Comparison of ENCODE assay signal across 8 mouse cellular contexts in genomic region chr16:67620826-67621505, GRCm38 (mm10). TPM values are rescaled to one million over a fixed set of nuclear protein-coding genes. Genes with fewer than 3 reads are reported as not detected.
DNase-seq lines count a peak whose midpoint lies in the region; ATAC-seq and TF ChIP-seq lines count a peak whose summit lies in the region.

Cadm2 (minus strand) TSS chr16:67620908.

- no peak for TF ChIP-seq EP300 in lung, postnatal 0 days (IDR thresholded peaks at IDR 0.05)

- H3K27ac ChIP-seq in hindbrain, embryonic 12.5 days = peak within 1 kb of the TSS; percentile 87
- H3K27ac ChIP-seq in lung, postnatal 0 days (ENCODE audit: low read length) = no peak within 1 kb of the TSS

- H3K4me3 ChIP-seq in hindbrain, embryonic 12.5 days = peak within 1 kb of the TSS; percentile 76
- H3K4me3 ChIP-seq in lung, postnatal 0 days (ENCODE audit: low read depth, low read length) = peak within 1 kb of the TSS; percentile 55

- H3K4me1 ChIP-seq in hindbrain, embryonic 12.5 days = 0 out of 2 replicates have a peak, but pooled peaks cover 2% of the 10 kb centered on the region
- peaks cover 7% of the 10 kb centered on the region; the same call in 1 of the 2 replicates for H3K4me1 ChIP-seq in lung, postnatal 0 days (ENCODE audit: insufficient read depth, low read depth, low read length)

- DNase-seq in cerebellum, postnatal 36 days = peak; percentile 92 to 96
- peak; percentile 82 to 86 for DNase-seq in frontal cortex, postnatal 25 days (ENCODE audit: low spot score in 2 of 2)
- peak; percentile 91 to 96 for DNase-seq in layer of hippocampus, postnatal 14 days (ENCODE audit: low spot score in 2 of 2)
- peak; percentile 96 for DNase-seq in lung, postnatal 0 days (ENCODE audit: low spot score)
- peak; percentile 88 for DNase-seq in ovary, postnatal 36 days (ENCODE audit: low spot score)
- peak; percentile 47 for DNase-seq in thymus, postnatal 25 days

- H3K36me3 ChIP-seq in hindbrain, embryonic 12.5 days = no peaks in the 10 kb centered on the region
- H3K36me3 ChIP-seq in lung, postnatal 0 days (ENCODE audit: insufficient read depth, low read length) = no peaks in the 10 kb centered on the region

- no peaks in the 10 kb centered on the region for H3K9me3 ChIP-seq in hindbrain, embryonic 12.5 days (replicated peaks)
- H3K9me3 ChIP-seq in lung, postnatal 0 days (ENCODE audit: low read length) = no peaks in the 10 kb centered on the region

- peak within 1 kb of the TSS; percentile 77 for H3K4me2 ChIP-seq in hindbrain, embryonic 12.5 days (replicated peaks)
- H3K4me2 ChIP-seq in lung, postnatal 0 days (replicated peaks; ENCODE audit: low read depth, low read length) = peak within 1 kb of the TSS; percentile 97

- H3K9ac ChIP-seq in hindbrain, embryonic 12.5 days = peak within 1 kb of the TSS; percentile 75
- no peak within 1 kb of the TSS for H3K9ac ChIP-seq in lung, postnatal 0 days (replicated peaks; ENCODE audit: low read depth)

- 2% methylated on average over 15 of the region's 35 CpGs for WGBS in hindbrain, embryonic 12.5 days
- 2% methylated on average over 16 of the region's 35 CpGs for WGBS in lung, postnatal 0 days

- ATAC-seq in activated CD4-positive, CD25-positive, alpha-beta regulatory T cell, adult 4 months = peak; percentile 85
- ATAC-seq in hindbrain, embryonic 12.5 days (ENCODE audit: low FRiP score) = peak; percentile 99
- peak; percentile 100 for ATAC-seq in lung, postnatal 0 days

- no peaks in the 10 kb centered on the region for H3K27me3 ChIP-seq in hindbrain, embryonic 12.5 days
- H3K27me3 ChIP-seq in lung, postnatal 0 days (replicated peaks; ENCODE audit: insufficient read depth, low read length) = peaks cover 8% of the 10 kb centered on the region

- TF ChIP-seq CTCF in lung, postnatal 0 days (IDR thresholded peaks at IDR 0.05) = no peak

RNA-seq across cellular contexts. Expression of gene Cadm2, which starts in this region (rescaled TPM):
- polyA plus RNA-seq in activated CD4-positive, CD25-positive, alpha-beta regulatory T cell, adult 4 months (2017; shearing (Covaris generic)) = under 1 TPM in 1 of 2 experiments, not detected in 1; 0.13 TPM
- polyA plus RNA-seq in hindbrain, embryonic 12.5 days (2016; fragmentation: Nextera tagmentation; extraction: Ambion mirVana) = 14.3 and 14.8 TPM in 2 replicates
- 100 to 1,000 TPM; 252 to 256 TPM for total RNA-seq in layer of hippocampus, postnatal 14 days (2021)
- 0.24 and 0.80 TPM in 2 replicates for polyA plus RNA-seq in lung, postnatal 0 days (2015; fragmentation: Nextera tagmentation; extraction: Ambion mirVana)

Comparison
In these comparisons a context has a peak if more than half of its experiments do, and no peak if none do; other contexts are left out.
1. Peak in ATAC-seq in activated CD4-positive, CD25-positive, alpha-beta regulatory T cell, adult 4 months; RNA of the gene not detected or under 1 TPM.
2. Peak in DNase-seq, ATAC-seq, H3K4me3 ChIP-seq and H3K4me2 ChIP-seq in lung, postnatal 0 days; RNA of the gene not detected or under 1 TPM.